Mouse (Mus musculus) liver, adult 2 months (tissue): Measurements from ENCODE around the gene Rab31.

ENCODE experiments used
- CTCF ChIP-seq: fragments of 200-500 bp; IDR thresholded peaks from 2 replicates; pipeline ENCODE4 v1.5.1; 2011; ENCODE audit warnings: low read depth, low read length, control low read depth
- POLR2A ChIP-seq: fragments of 200-500 bp; IDR thresholded peaks from 2 replicates; pipeline ENCODE4 v1.6.1; 2011; ENCODE audit warnings: low read length, control low read depth; ENCODE audit not compliant: insufficient read depth; ENCODE audit errors: extremely low read depth

GRCm38 (mm10) chr17:65746314-65746713 is 26.2 kb downstream of the Rab31 start:
- TF ChIP-seq CTCF = no peak
- TF ChIP-seq POLR2A = no peak
